Mouse (Mus musculus): ENCODE measurements around the gene Gm10644.

DNA sequence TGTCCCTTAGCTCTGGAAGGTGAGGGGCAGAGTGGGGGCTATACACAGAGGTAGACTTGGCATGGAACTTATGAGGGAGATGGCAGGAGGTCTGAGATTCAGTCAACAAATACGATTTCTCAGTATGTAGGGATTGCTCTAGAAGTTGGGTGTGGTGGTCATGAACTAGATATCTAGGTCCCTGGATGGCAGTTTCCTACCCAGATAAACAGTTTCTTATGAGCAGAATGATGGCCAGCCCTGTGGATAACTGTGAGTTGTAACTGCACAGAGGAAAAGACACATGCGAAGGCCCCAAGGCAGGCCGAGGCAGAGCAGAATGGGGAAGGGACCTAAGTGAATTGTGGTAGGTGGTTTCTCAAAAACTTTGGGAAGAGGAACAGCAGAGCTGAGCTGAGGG, 40.8 kb downstream of the Gm10644 start:
- TF ChIP-seq CTCF (conservative IDR thresholded peaks at IDR 0.05; ENCODE audit: low read length) (no peak), NANOG (IDR thresholded peaks at IDR 0.05; ENCODE audit: borderline replicate concordance, low read length) (no peak)
